Mouse (Mus musculus) embryonic facial prominence, embryonic 14.5 days (tissue): ENCODE measurements around the gene Gm43517. TPM values are rescaled to one million over a fixed set of nuclear protein-coding genes. Genes with fewer than 3 reads are reported as not detected.

Experiments
- ATAC-seq: fragments of 200-750 bp; cut with Nextera tagmentation; 2 replicates; pipeline ENCODE4 v1.8.0; 2017; ENCODE audit warnings: low read depth, moderate number of reproducible peaks, moderate TSS enrichment
- DNase-seq: peaks from one replicate; pipeline ENCODE4 v3.0.0-alpha.2; 2015; ENCODE audit warnings: low spot score
- H3K27ac ChIP-seq: fragments of 300-500 bp; sonication (generic); replicated peaks from 2 replicates; pipeline ENCODE4 v1.5.1; 2014; ENCODE audit warnings: low read depth, mild to moderate bottlenecking, low read length, moderate library complexity
- H3K27me3 ChIP-seq: fragments of 300-500 bp; sonication (generic); replicated peaks from 2 replicates; pipeline ENCODE4 v1.6.1; 2014; ENCODE audit warnings: low read length; ENCODE audit not compliant: control insufficient read depth, insufficient read depth
- H3K36me3 ChIP-seq: fragments of 300-500 bp; sonication (generic); 2 replicates; pipeline ENCODE4 v1.6.1; 2014; ENCODE audit warnings: low read length, mixed read lengths; ENCODE audit not compliant: control insufficient read depth, insufficient read depth
- H3K4me1 ChIP-seq: fragments of 300-500 bp; sonication (generic); 2 replicates; pipeline ENCODE4 v1.6.1; 2014; ENCODE audit warnings: antibody characterized with exemption, low read length; ENCODE audit not compliant: control insufficient read depth, insufficient read depth
- H3K4me2 ChIP-seq: fragments of 300-500 bp; sonication (generic); 2 replicates; pipeline ENCODE4 v1.6.1; 2014; ENCODE audit warnings: low read depth, mild to moderate bottlenecking, low read length, moderate library complexity, mixed read lengths
- H3K4me3 ChIP-seq: fragments of 300-500 bp; sonication (generic); 2 replicates; pipeline ENCODE4 v1.5.1; 2014; ENCODE audit warnings: low read depth, mild to moderate bottlenecking, low read length
- H3K9ac ChIP-seq: fragments of 300-500 bp; sonication (generic); 2 replicates; pipeline ENCODE4 v1.6.1; 2014; ENCODE audit warnings: low read depth, mild to moderate bottlenecking, low read length, moderate library complexity, mixed read lengths
- H3K9me3 ChIP-seq: fragments of 300-500 bp; sonication (generic); 2 replicates; pipeline ENCODE4 v1.6.1; 2016; ENCODE audit warnings: low read length; ENCODE audit not compliant: control insufficient read depth
- WGBS: fragments of 180-500 bp; shearing (Covaris S2); extraction: QIAGEN DNeasy Blood & Tissue Kit; methylation state at CpG from one replicate; pipeline ENCODE4 v1.1.7; 2014; 5-methylcytosine and 5-hydroxymethylcytosine counted together
- polyA plus RNA-seq: library from polyadenylated mRNA; unstranded; fragments of >200 nt; fragmentation: Nextera tagmentation; extraction: Ambion mirVana; gene quantifications from 2 replicates; pipeline ENCODE4 v1.2.1, GENCODE M21; 2014

Gm43517 gene
- polyA plus RNA-seq, 1 experiment from 2014 or later = not detected

DNA sequence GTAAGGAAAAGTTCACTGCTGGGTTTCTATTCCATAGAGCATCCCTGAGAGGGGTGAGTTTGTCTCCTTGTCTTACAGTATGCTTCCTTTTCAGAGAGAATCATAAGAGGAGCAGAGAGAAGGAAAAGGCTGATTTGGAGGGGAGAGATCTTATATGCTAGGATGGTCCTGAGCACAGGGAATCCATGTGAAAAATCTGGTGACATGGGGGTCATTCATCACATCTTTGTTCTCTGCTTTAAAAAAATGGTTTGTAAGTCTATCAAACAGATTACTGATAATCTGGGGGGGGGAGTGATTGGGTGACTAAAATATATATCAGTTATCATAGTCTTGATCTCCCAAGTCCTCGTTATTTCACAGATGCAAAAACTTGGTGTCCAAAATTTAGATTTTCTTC is 11.8 kb downstream of the Gm43517 start:
- Histone ChIP-seq H3K9ac (no peak overlapping the region), H3K4me2 (no peak overlapping the region), H3K9me3 (no peaks in the 10 kb centered on the region), H3K27ac (no peak overlapping the region), H3K4me1 (0 out of 2 replicates have a peak, but pooled peaks cover 5% of the 10 kb centered on the region), H3K4me3 (no peak overlapping the region), H3K27me3 (peaks cover 88% of the 10 kb centered on the region), H3K36me3 (no peaks in the 10 kb centered on the region)
- WGBS = 40% methylated on average over 1 of the region's 1 CpGs
- no peak for ATAC-seq
- no peak for DNase-seq

- H3K9me3 ChIP-seq = no peaks in the 10 kb centered on the region
- 25% methylated on average over 4 of the region's 4 CpGs for WGBS
- H3K4me1 ChIP-seq = 0 out of 2 replicates have a peak, but pooled peaks cover 5% of the 10 kb centered on the region
- H3K4me2 ChIP-seq = no peak overlapping the region
- ATAC-seq (no peak), DNase-seq (no peak)
- H3K4me3 ChIP-seq = no peak overlapping the region
- no peaks in the 10 kb centered on the region for H3K36me3 ChIP-seq
- H3K27ac ChIP-seq = no peak overlapping the region
- peaks cover 85% of the 10 kb centered on the region for H3K27me3 ChIP-seq
- no peak overlapping the region for H3K9ac ChIP-seq
Measured at GRCm38 (mm10) chr12:49397443-49398162, 12.6 kb downstream of the Gm43517 start.

DNA sequence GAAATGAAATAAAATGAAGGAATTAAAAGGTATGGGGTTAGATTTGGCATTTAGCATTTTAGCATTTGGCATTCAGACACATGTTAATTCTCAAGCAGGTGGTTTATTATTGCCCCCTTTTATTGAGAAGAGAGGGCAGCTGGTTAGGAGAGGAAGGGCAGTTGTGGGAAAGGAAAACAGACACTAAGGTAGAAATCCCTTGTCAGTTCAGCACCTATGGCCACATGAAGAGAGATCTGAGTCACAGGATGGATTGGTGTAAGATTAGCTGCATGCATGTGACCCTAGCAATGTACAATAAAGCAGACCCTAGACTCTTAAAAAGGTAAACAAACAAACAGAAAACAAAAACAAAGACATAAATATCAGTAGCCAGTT is 13.2 kb downstream of the Gm43517 start:
- Histone ChIP-seq H3K4me1 (0 out of 2 replicates have a peak, but pooled peaks cover 5% of the 10 kb centered on the region), H3K4me3 (no peak overlapping the region), H3K27me3 (peaks cover 85% of the 10 kb centered on the region), H3K27ac (no peak overlapping the region), H3K9ac (no peak overlapping the region), H3K36me3 (no peaks in the 10 kb centered on the region), H3K9me3 (no peaks in the 10 kb centered on the region), H3K4me2 (no peak overlapping the region)
- DNase-seq (no peak), ATAC-seq (no peak)

DNA sequence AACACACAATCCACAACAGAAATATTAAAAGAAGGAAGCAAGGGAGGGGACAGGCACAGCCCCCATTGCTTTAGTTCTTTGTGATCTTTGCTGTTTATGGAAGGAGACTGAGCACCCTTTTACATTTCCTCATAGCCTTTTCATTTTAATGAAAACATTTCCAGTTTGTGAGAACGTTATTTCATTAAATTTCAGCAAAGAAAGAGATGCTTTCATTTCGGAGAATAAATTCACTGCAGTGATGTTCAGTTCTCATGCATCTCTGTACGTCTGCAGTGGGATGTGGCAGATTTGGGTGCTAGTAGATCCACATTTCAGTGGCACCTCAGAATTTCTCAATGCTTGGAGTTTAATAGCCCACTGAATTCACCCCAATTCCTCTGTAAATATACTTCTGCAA is 13.7 kb downstream of the Gm43517 start:
- Histone ChIP-seq H3K9me3 (no peaks in the 10 kb centered on the region), H3K36me3 (no peaks in the 10 kb centered on the region), H3K9ac (no peak overlapping the region), H3K27ac (no peak overlapping the region), H3K4me3 (no peak overlapping the region), H3K4me1 (0 out of 2 replicates have a peak, but pooled peaks cover 5% of the 10 kb centered on the region), H3K4me2 (no peak overlapping the region), H3K27me3 (peaks cover 86% of the 10 kb centered on the region)
- ATAC-seq = no peak
- 16% methylated on average over 3 of the region's 3 CpGs for WGBS
- no peak for DNase-seq

DNA sequence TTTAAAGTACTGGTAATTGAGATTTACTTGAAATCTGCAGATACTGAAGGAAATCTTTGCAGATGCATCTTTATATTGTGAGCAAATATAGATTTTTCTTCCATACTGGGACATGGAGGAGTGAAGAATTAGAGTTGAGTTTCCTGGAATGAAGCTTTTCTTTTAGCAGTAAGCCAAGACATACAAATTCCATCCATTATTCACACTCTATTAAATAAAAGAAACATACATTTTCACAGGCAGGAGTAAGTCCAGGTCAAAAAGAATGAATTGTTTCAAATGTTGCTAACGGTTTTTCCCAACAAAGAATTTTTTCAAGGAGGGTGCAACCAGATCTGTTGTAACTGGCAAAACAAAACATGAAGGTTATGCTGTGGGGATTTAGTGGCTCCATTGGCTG is 14.6 kb downstream of the Gm43517 start:
- Histone ChIP-seq H3K27me3 (peaks cover 82% of the 10 kb centered on the region), H3K36me3 (no peaks in the 10 kb centered on the region), H3K27ac (no peak overlapping the region), H3K9me3 (no peaks in the 10 kb centered on the region), H3K9ac (no peak overlapping the region), H3K4me2 (no peak overlapping the region), H3K4me1 (0 out of 2 replicates have a peak, but pooled peaks cover 5% of the 10 kb centered on the region), H3K4me3 (no peak overlapping the region)
- DNase-seq (no peak), ATAC-seq (no peak)
- 0% methylated on average over 1 of the region's 1 CpGs for WGBS

DNA sequence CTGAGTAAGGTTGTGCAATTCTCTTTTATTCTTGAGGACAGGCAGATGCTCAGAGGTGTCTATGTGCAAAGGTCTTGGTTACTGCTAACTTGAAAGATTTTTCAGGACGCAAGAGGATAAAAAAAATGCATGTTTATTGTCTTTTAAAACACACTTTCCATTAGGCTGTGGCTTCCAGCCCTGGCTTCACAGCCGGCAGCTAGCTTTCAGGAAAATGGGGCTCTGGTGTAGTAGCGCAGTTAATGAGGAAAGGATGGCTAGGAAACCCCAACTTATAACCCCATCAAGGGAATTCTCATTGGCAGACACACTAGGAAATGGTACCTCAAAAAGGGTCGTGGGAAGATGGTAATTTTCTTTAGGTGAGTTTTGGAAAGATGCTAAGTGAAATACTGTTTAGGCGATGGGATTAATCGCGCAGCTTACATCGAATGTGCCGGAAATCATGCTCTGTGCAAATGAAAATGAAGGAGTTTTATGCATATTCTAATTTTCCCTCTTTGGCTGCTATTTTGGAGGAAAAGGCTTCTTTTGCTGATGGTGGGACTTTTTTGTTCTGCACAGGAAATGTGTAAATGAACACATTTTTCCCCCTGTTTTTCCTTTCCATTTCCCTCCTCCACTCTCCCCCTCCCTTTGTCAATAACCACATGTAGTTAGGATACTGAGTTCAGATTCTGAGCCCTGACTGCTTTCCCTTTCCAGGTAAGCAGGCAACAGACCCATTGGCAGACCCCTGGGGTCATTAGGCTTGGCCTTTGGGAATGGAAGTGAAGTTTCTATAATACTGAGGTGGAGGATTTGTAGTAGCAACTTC is 15.3 kb downstream of the Gm43517 start:
- Histone ChIP-seq H3K9ac (no peak overlapping the region), H3K27me3 (peaks cover 82% of the 10 kb centered on the region), H3K4me1 (0 out of 2 replicates have a peak, but pooled peaks cover 5% of the 10 kb centered on the region), H3K36me3 (no peaks in the 10 kb centered on the region), H3K4me2 (peak overlapping the region; percentile 89; the same call in 1 of the 2 replicates), H3K4me3 (peak overlapping the region; percentile 50; the same call in 1 of the 2 replicates), H3K27ac (no peak overlapping the region), H3K9me3 (no peaks in the 10 kb centered on the region)
- 5% methylated on average over 9 of the region's 9 CpGs for WGBS
- no peak for DNase-seq
- no peak for ATAC-seq

DNA sequence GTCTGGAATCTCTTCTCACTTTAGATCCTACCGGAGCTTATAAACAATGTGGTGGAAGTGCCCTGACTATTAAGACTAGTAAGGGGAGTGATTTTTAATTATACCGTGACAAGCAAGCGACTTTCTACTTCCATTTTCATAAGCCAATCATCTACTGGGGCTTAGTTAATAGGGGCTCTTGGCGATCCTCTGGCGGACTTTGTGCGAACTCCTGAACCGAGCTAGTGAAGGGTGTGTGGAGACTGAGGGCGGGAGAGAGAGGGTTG is 15.8 kb downstream of the Gm43517 start:
- ATAC-seq (peak; percentile 88), DNase-seq (no peak)
- H3K9me3 ChIP-seq = no peaks in the 10 kb centered on the region
- H3K4me2 ChIP-seq = peak overlapping the region; percentile 89
- H3K27ac ChIP-seq = no peak overlapping the region
- no peaks in the 10 kb centered on the region for H3K36me3 ChIP-seq
- WGBS = 0% methylated on average over 8 of the region's 8 CpGs
- H3K9ac ChIP-seq = peak overlapping the region; percentile 60; the same call in 1 of the 2 replicates
- peaks cover 78% of the 10 kb centered on the region for H3K27me3 ChIP-seq
- H3K4me1 ChIP-seq = 0 out of 2 replicates have a peak, but pooled peaks cover 5% of the 10 kb centered on the region
- peak overlapping the region; percentile 50 for H3K4me3 ChIP-seq

- ATAC-seq = peak; percentile 76
- 0 out of 2 replicates have a peak, but pooled peaks cover 5% of the 10 kb centered on the region for H3K4me1 ChIP-seq
- DNase-seq = peak; percentile 71
- no peaks in the 10 kb centered on the region for H3K36me3 ChIP-seq
- peak overlapping the region; percentile 60 for H3K9ac ChIP-seq
- 0% methylated on average over 40 of the region's 68 CpGs for WGBS
- peak overlapping the region; percentile 50 for H3K4me3 ChIP-seq
- H3K4me2 ChIP-seq = peak overlapping the region; percentile 89
- H3K27me3 ChIP-seq = peaks cover 75% of the 10 kb centered on the region
- no peak overlapping the region; the same call in 1 of the 2 replicates for H3K27ac ChIP-seq
- no peaks in the 10 kb centered on the region for H3K9me3 ChIP-seq
Measured at GRCm38 (mm10) chr12:49401119-49401795, 16.3 kb downstream of the Gm43517 start.
